Mouse (Mus musculus): ENCODE data around the gene Nemp1. TPM values are rescaled to one million over a fixed set of nuclear protein-coding genes. Genes with fewer than 3 reads are reported as not detected.

Gene Nemp1
- polyA plus RNA-seq, 1 experiment from 2014 or later: 3.9 TPM

GRCm38 (mm10) chr10:127721671-127722418 is 55.1 kb downstream of the Nemp1 start:
- H3K36me3 ChIP-seq: no peaks in the 10 kb centered on the region
- peak overlapping the region; percentile 49 for H3K9ac ChIP-seq
- H3K27me3 ChIP-seq: peaks cover 15% of the 10 kb centered on the region; the same call in 1 of the 2 replicates
- ATAC-seq (ENCODE audit: low FRiP score): peak; percentile 55; the same call in 1 of the 2 replicates
- H3K4me2 ChIP-seq: peak overlapping the region; percentile 35
- 11% methylated on average over 20 of the region's 20 CpGs for WGBS
- 0 out of 2 replicates have a peak overlapping the region, but pooled peaks have one; percentile 4 for H3K4me3 ChIP-seq
- peak overlapping the region; percentile 44; the same call in 1 of the 2 replicates for H3K27ac ChIP-seq
- peaks cover 24% of the 10 kb centered on the region for H3K4me1 ChIP-seq (replicated peaks)
- H3K9me3 ChIP-seq: no peaks in the 10 kb centered on the region

- no peaks in the 10 kb centered on the region for H3K36me3 ChIP-seq
- peaks cover 23% of the 10 kb centered on the region; the same call in 1 of the 2 replicates for H3K27me3 ChIP-seq
- H3K9me3 ChIP-seq: no peaks in the 10 kb centered on the region
- WGBS: 83% methylated on average over 3 of the region's 3 CpGs
- no peak within 1 kb of the TSS for H3K9ac ChIP-seq
- H3K27ac ChIP-seq: no peak within 1 kb of the TSS
- H3K4me2 ChIP-seq: no peak within 1 kb of the TSS
- H3K4me1 ChIP-seq (replicated peaks): peaks cover 30% of the 10 kb centered on the region
- no peak for ATAC-seq (ENCODE audit: low FRiP score)
- H3K4me3 ChIP-seq: no peak within 1 kb of the TSS
Observed at GRCm38 (mm10) chr10:127724178-127724577, 57.5 kb downstream of the Nemp1 start, which contains the start of gene Tac2. Gene Tac2, plus strand, starts transcription at chr10:127724478.

- Histone ChIP-seq H3K36me3 (no peaks in the 10 kb centered on the region), H3K4me1 (replicated peaks) (peaks cover 31% of the 10 kb centered on the region), H3K27ac (no peak overlapping the region), H3K4me2 (no peak overlapping the region), H3K9me3 (no peaks in the 10 kb centered on the region), H3K9ac (no peak overlapping the region), H3K27me3 (peaks cover 27% of the 10 kb centered on the region; the same call in 1 of the 2 replicates), H3K4me3 (no peak overlapping the region)
- 90% methylated on average over 3 of the region's 4 CpGs for WGBS
- ATAC-seq (ENCODE audit: low FRiP score): no peak
Observed at GRCm38 (mm10) chr10:127725136-127725535, 58.4 kb downstream of the Nemp1 start.

GRCm38 (mm10) chr10:127728437-127728836 is 61.7 kb downstream of the Nemp1 start:
- no peak overlapping the region for H3K4me3 ChIP-seq
- whole genome bisulfite sequencing: 77% methylated on average over 8 of the region's 8 CpGs
- H3K9me3 ChIP-seq: no peaks in the 10 kb centered on the region
- H3K4me2 ChIP-seq: no peak overlapping the region
- no peak overlapping the region for H3K9ac ChIP-seq
- no peak overlapping the region for H3K27ac ChIP-seq
- no peaks in the 10 kb centered on the region for H3K36me3 ChIP-seq
- H3K27me3 ChIP-seq: 0 out of 2 replicates have a peak, but pooled peaks cover 18% of the 10 kb centered on the region
- ATAC-seq (ENCODE audit: low FRiP score): 0 out of 2 replicates have a peak, but pooled peaks have one; percentile 21
- H3K4me1 ChIP-seq (replicated peaks): peaks cover 21% of the 10 kb centered on the region

- Histone ChIP-seq H3K4me2 (no peak overlapping the region), H3K27ac (peak overlapping the region; percentile 40), H3K9ac (peak overlapping the region; percentile 24; the same call in 1 of the 2 replicates), H3K27me3 (0 out of 2 replicates have a peak, but pooled peaks cover 22% of the 10 kb centered on the region), H3K4me1 (replicated peaks) (peaks cover 21% of the 10 kb centered on the region), H3K36me3 (no peaks in the 10 kb centered on the region), H3K4me3 (no peak overlapping the region), H3K9me3 (no peaks in the 10 kb centered on the region)
- no peak for ATAC-seq (ENCODE audit: low FRiP score)
- 61% methylated on average over 11 of the region's 11 CpGs for WGBS
Observed at GRCm38 (mm10) chr10:127730285-127730932, 63.7 kb downstream of the Nemp1 start.

DNA sequence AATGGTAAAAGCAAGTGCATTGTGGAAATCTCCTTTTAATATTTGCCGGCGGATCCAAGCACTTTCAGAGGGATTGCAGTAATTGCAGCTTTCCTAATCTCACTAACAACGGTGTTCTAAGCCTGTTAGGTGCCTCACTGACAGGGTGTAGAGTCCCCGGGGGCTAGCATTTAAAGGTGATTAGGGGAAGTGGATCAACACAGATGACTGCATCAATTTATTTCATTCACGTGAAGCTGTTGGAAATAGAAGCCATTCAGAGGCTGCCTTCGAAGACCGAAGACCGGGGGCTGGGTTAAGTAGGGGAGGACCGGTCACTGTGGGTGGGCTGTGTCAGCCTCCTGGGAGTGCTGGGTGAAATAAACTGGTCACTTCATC is 64.2 kb downstream of the Nemp1 start:
- H3K27ac ChIP-seq: peak overlapping the region; percentile 40; the same call in 1 of the 2 replicates
- no peaks in the 10 kb centered on the region for H3K36me3 ChIP-seq
- no peak for ATAC-seq (ENCODE audit: low FRiP score)
- 33% methylated on average over 9 of the region's 9 CpGs for WGBS
- 0 out of 2 replicates have a peak, but pooled peaks cover 17% of the 10 kb centered on the region for H3K27me3 ChIP-seq
- H3K4me2 ChIP-seq: no peak overlapping the region
- no peaks in the 10 kb centered on the region for H3K9me3 ChIP-seq
- H3K9ac ChIP-seq: no peak overlapping the region
- peaks cover 21% of the 10 kb centered on the region for H3K4me1 ChIP-seq (replicated peaks)
- H3K4me3 ChIP-seq: no peak overlapping the region

GRCm38 (mm10) chr10:127731397-127731796 is 64.7 kb downstream of the Nemp1 start:
- no peak for ATAC-seq (ENCODE audit: low FRiP score)
- peaks cover 21% of the 10 kb centered on the region for H3K4me1 ChIP-seq (replicated peaks)
- H3K4me3 ChIP-seq: no peak overlapping the region
- H3K27me3 ChIP-seq: 0 out of 2 replicates have a peak, but pooled peaks cover 19% of the 10 kb centered on the region
- H3K4me2 ChIP-seq: no peak overlapping the region
- H3K9ac ChIP-seq: no peak overlapping the region
- H3K27ac ChIP-seq: peak overlapping the region; percentile 40; the same call in 1 of the 2 replicates
- H3K9me3 ChIP-seq: no peaks in the 10 kb centered on the region
- no peaks in the 10 kb centered on the region for H3K36me3 ChIP-seq
- 43% methylated on average over 5 of the region's 5 CpGs for WGBS

DNA sequence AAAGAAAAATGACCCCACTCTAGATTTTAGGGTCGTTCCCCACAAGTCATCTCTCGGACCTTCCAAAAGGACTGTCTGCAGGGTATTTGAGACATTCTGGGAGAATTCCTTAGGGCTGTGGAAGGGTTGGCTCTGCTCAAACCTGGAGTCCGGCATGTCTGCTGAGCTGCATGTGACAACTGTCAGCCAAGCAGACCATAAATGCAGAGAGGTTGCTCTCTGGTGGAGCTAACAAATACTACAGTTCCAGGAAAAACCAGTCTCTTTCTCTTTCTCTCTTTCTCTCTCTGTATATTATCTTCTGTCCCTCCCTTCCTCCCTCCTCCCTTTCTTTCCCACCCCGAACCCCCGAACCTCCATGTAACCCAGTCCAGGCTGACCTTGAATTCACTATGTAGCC is 67.7 kb downstream of the Nemp1 start:
- Histone ChIP-seq H3K9me3 (no peaks in the 10 kb centered on the region), H3K4me1 (replicated peaks) (peaks cover 18% of the 10 kb centered on the region), H3K4me3 (no peak overlapping the region), H3K27me3 (0 out of 2 replicates have a peak, but pooled peaks cover 12% of the 10 kb centered on the region), H3K36me3 (no peaks in the 10 kb centered on the region), H3K4me2 (no peak overlapping the region), H3K27ac (no peak overlapping the region), H3K9ac (no peak overlapping the region)
- WGBS: 59% methylated on average over 5 of the region's 5 CpGs
- no peak for ATAC-seq (ENCODE audit: low FRiP score)

DNA sequence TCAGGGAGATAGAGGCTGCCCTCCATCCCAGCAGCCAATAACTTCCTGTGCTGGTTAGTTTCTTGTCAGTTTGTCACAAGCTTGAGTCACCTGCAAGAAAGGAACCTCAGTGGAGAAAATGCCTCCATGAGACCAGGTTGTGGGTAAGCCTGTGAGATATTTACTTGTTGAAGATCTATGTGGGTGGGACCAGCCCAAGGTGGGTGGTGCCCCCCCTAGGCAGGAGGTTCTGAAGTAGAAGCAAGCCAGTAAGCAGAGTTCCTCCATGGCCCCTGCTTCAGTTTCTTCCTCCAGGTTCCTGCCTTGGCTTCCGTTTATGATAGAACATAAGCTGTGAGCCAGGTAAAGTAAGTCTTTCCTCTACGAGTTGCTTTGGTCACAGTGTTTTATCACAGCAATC is 69.6 kb downstream of the Nemp1 start:
- H3K9me3 ChIP-seq: no peaks in the 10 kb centered on the region
- WGBS: 82% methylated on average over 2 of the region's 2 CpGs
- ATAC-seq (ENCODE audit: low FRiP score): no peak
- H3K9ac ChIP-seq: no peak overlapping the region
- peaks cover 19% of the 10 kb centered on the region for H3K4me1 ChIP-seq (replicated peaks)
- no peak overlapping the region for H3K4me2 ChIP-seq
- no peak overlapping the region for H3K27ac ChIP-seq
- H3K27me3 ChIP-seq: 0 out of 2 replicates have a peak, but pooled peaks cover 7% of the 10 kb centered on the region
- H3K36me3 ChIP-seq: no peaks in the 10 kb centered on the region; the same call in 1 of the 2 replicates
- no peak overlapping the region for H3K4me3 ChIP-seq

DNA sequence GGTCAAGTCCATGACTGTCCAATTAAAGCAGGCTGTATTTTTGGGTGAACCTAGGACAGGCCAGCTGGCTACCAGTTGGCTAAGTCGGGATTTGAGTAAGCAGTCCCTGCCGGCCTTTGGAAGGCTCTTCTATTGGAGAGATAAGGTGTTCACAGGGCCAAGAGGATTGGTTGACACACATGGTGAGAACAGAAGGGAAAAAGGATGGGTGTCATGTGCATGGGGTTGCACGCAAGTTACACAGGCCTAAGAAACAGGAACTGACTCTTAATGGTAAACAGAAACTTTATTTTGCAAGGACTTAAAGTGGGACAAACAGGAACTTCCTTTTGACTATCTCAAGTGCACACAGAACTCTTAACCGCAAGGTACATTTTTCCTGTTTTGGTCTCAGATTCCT is 70.2 kb downstream of the Nemp1 start:
- Histone ChIP-seq H3K9me3 (no peaks in the 10 kb centered on the region), H3K36me3 (peaks cover 6% of the 10 kb centered on the region), H3K27ac (no peak overlapping the region), H3K4me1 (replicated peaks) (peaks cover 19% of the 10 kb centered on the region), H3K27me3 (0 out of 2 replicates have a peak, but pooled peaks cover 7% of the 10 kb centered on the region), H3K4me2 (no peak overlapping the region), H3K4me3 (no peak overlapping the region), H3K9ac (no peak overlapping the region)
- no peak for ATAC-seq (ENCODE audit: low FRiP score)
- WGBS: 80% methylated on average over 4 of the region's 4 CpGs

- no peak for ATAC-seq (ENCODE audit: low FRiP score)
- H3K4me2 ChIP-seq: no peak overlapping the region
- 30% methylated on average over 2 of the region's 2 CpGs for WGBS
- H3K9me3 ChIP-seq: no peaks in the 10 kb centered on the region
- H3K9ac ChIP-seq: no peak overlapping the region
- no peak overlapping the region for H3K27ac ChIP-seq
- H3K27me3 ChIP-seq: 0 out of 2 replicates have a peak, but pooled peaks cover 7% of the 10 kb centered on the region
- H3K36me3 ChIP-seq: peaks cover 13% of the 10 kb centered on the region
- H3K4me3 ChIP-seq: no peak overlapping the region
- H3K4me1 ChIP-seq (replicated peaks): peaks cover 19% of the 10 kb centered on the region
Observed at GRCm38 (mm10) chr10:127737552-127737951, 70.9 kb downstream of the Nemp1 start.
